Mouse (Mus musculus) cerebellum, postnatal 25 days (tissue): ENCODE measurements around the gene Mib2.

Experiments used
- DNase-seq, 2 experiments: peaks; one replicate each; pipeline ENCODE4 v3.0.0; 2021; ENCODE audit warnings: mixed read lengths in 2 of 2

Mib2 gene

DNA sequence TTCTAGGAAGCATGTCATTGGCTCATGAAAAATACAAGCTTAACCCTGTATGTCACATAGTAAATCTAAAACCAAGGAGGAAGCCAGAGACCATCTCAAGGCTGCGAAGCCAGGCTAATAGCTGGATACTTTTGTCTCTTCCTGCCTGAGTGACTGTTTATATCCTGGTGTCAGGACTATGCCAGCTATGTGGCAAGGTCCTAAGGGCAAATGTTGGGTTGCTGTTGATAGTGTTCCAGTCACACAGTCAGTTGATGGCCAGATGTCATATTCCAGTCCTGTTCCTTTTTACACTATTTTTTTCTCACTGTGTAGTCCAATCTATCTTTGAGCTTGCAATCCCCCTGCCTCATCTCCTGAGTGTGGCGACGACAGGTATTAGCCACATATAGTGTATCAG, 55.7 kb downstream of the Mib2 start:
- DNase-seq: no peak

DNA sequence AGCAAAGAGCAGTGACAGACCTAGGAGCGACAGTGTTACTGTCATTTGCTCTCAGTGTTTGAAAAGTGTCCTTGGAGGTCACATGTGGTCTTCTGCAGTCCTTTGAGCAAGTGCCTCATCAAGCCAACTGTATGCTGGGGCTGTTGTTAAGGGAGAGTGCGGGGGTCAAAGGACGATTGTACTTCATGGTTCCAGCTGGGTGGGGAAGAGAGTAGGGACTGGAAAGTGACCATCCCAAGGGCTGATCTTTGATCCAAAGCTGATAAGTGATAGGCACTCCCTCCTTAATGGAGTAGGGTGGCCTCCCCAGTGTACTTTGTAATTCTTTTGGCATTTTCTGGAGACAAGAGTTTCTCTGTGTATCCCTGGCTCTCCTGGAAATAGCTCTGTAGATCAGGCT, 57.1 kb downstream of the Mib2 start:
- no peak for DNase-seq

DNA sequence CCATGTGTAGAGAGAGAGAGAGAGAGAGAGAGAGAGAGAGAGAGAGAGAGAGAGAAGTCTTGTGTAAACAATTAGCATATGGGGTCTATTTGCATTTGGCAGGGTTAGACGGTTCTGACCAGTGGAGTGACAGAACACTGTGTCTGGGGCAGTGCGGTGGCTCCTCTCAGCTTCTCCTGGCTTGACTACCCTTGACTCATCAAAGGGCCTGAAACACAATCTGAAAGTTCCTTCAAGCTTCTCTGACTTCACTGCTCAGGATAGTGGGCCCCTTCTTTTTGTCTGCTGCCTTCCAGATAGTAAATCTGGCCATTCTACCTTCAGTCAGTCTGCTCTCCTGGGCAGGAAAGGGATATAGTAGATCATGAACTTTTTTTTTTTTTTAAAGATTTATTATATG, 62.2 kb downstream of the Mib2 start:
- DNase-seq: no peak

- DNase-seq: no peak
These were observed 63.9 kb downstream of the Mib2 start for GRCm38 (mm10) chr4:155605132-155605531.
